Mouse (Mus musculus) ES-E14 (cell line): ENCODE data around the gene Fermt2. TPM values are rescaled to one million over a fixed set of nuclear protein-coding genes. Genes with fewer than 3 reads are reported as not detected.

Experiments
- DNase-seq: peaks from one replicate; pipeline ENCODE4 v3.0.0-alpha.2; 2013; ENCODE audit warnings: low read depth, low spot score
- H3K27ac ChIP-seq: 2 replicates; pipeline ENCODE4 v1.5.1; 2012; ENCODE audit warnings: low read depth, mild to moderate bottlenecking, low read length, moderate library complexity, mixed read lengths; ENCODE audit not compliant: poor library complexity, insufficient read depth, severe bottlenecking
- H3K36me3 ChIP-seq: 2 replicates; pipeline ENCODE4 v1.6.1; 2012; ENCODE audit warnings: mild to moderate bottlenecking, low read length, moderate library complexity, mixed read lengths; ENCODE audit not compliant: control insufficient read depth, poor library complexity, insufficient read depth, severe bottlenecking
- H3K4me1 ChIP-seq, 2 experiments: fragments of 150-350 bp in 1 of 2; sonication (generic) in 1 of 2; 2 replicates each; pipeline ENCODE4 v1.6.1; 2012; ENCODE audit warnings: low read length in 2 of 2, mild to moderate bottlenecking in 1 of 2, mixed read lengths in 1 of 2; ENCODE audit not compliant: control insufficient read depth in 2 of 2, insufficient read depth in 2 of 2, poor library complexity in 1 of 2
- H3K4me3 ChIP-seq, 2 experiments: fragments of 150-350 bp in 1 of 2; sonication (generic) in 1 of 2; 2 replicates each; pipeline ENCODE4 v1.5.1; 2012; ENCODE audit warnings: low read length in 2 of 2, low read depth in 1 of 2, mild to moderate bottlenecking in 1 of 2, mixed read lengths in 1 of 2; ENCODE audit not compliant: insufficient read depth in 1 of 2, poor library complexity in 1 of 2, severe bottlenecking in 1 of 2
- H3K9ac ChIP-seq: 2 replicates; pipeline ENCODE4 v1.6.1; 2012; ENCODE audit warnings: low read depth, mild to moderate bottlenecking, low read length, mixed read lengths; ENCODE audit not compliant: poor library complexity, insufficient read depth, severe bottlenecking
- H3K9me3 ChIP-seq: fragments of 150-350 bp; sonication (generic); 2 replicates; pipeline ENCODE4 v1.6.1; 2012; ENCODE audit warnings: low read depth, mild to moderate bottlenecking, low read length; ENCODE audit not compliant: control insufficient read depth, insufficient read depth
- CHD2 ChIP-seq: IDR thresholded peaks from 2 replicates; pipeline ENCODE4 v1.6.1; 2014; ENCODE audit warnings: mild to moderate bottlenecking, low read depth, low read length, inconsistent platforms
- HCFC1 ChIP-seq: IDR thresholded peaks from 2 replicates; pipeline ENCODE4 v1.6.1; 2012; ENCODE audit warnings: low read length, inconsistent platforms, borderline replicate concordance; ENCODE audit not compliant: insufficient read depth
- MAFK ChIP-seq: IDR thresholded peaks from 2 replicates; pipeline ENCODE4 v1.6.1; 2014; ENCODE audit warnings: mild to moderate bottlenecking, low read depth, low read length, inconsistent platforms; ENCODE audit not compliant: insufficient read depth
- ZC3H11A ChIP-seq: IDR thresholded peaks from 2 replicates; pipeline ENCODE4 v1.6.1; 2012; ENCODE audit warnings: low read depth, mild to moderate bottlenecking, inconsistent platforms, low read length, borderline replicate concordance
- ZNF384 ChIP-seq: IDR thresholded peaks from 2 replicates; pipeline ENCODE4 v1.6.1; 2012; ENCODE audit warnings: low read depth, low read length, inconsistent platforms
- in situ Hi-C, 2 experiments: fragments of 600-800 bp; cut with MboI; formaldehyde crosslinking; loops; one replicate each; pipeline ENCODE4 v1.15.1; 2025; ENCODE audit warnings: low sequenced_read_pairs in 2 of 2, inconsistent platforms in 1 of 2; ENCODE audit not compliant: unreplicated experiment in 2 of 2
- total RNA-seq: library from RNA; depleted of rRNA; stranded (reverse); fragments of 300-350 nt; gene quantifications from 2 replicates; pipeline ENCODE4 v1.2.3, GENCODE M21; 2012

Gene Fermt2
- total RNA-seq, 1 experiment = 47.0 TPM

- no peak for DNase-seq
- Histone ChIP-seq H3K4me1 (no peaks in the 10 kb centered on the region), H3K4me3 (no peak overlapping the region), H3K9ac (no peak overlapping the region), H3K36me3 (peaks cover 9% of the 10 kb centered on the region), H3K9me3 (no peaks in the 10 kb centered on the region), H3K27ac (no peak overlapping the region)
- no peak for TF ChIP-seq ZNF384
- no peak for TF ChIP-seq ZC3H11A
- TF ChIP-seq MAFK = no peak
- TF ChIP-seq CHD2 = no peak
- TF ChIP-seq HCFC1 = no peak
- in situ Hi-C loops = no loop called here
These were observed 50.7 kb downstream of the Fermt2 start for GRCm38 (mm10) chr14:45478977-45479806.

- Histone ChIP-seq H3K36me3 (peaks cover 9% of the 10 kb centered on the region), H3K9me3 (no peaks in the 10 kb centered on the region), H3K4me1 (no peaks in the 10 kb centered on the region), H3K4me3 (no peak overlapping the region), H3K9ac (no peak overlapping the region), H3K27ac (no peak overlapping the region)
- in situ Hi-C loops = no loop called here
- DNase-seq = no peak
- TF ChIP-seq CHD2 = no peak
- no peak for TF ChIP-seq MAFK
- TF ChIP-seq ZNF384 = no peak
- TF ChIP-seq HCFC1 = no peak
- TF ChIP-seq ZC3H11A = no peak
These were observed 51.4 kb downstream of the Fermt2 start for GRCm38 (mm10) chr14:45478515-45478914.

GRCm38 (mm10) chr14:45477651-45478050 is 52.3 kb downstream of the Fermt2 start:
- in situ Hi-C loops = no loop called here
- Histone ChIP-seq H3K27ac (no peak overlapping the region), H3K4me1 (no peaks in the 10 kb centered on the region), H3K9ac (no peak overlapping the region), H3K9me3 (no peaks in the 10 kb centered on the region), H3K36me3 (peaks cover 11% of the 10 kb centered on the region), H3K4me3 (no peak overlapping the region)
- DNase-seq = no peak
- TF ChIP-seq CHD2 = no peak
- TF ChIP-seq MAFK = no peak
- no peak for TF ChIP-seq HCFC1
- TF ChIP-seq ZNF384 = no peak
- no peak for TF ChIP-seq ZC3H11A

- no peaks in the 10 kb centered on the region for H3K4me1 ChIP-seq
- no peaks in the 10 kb centered on the region for H3K9me3 ChIP-seq
- TF ChIP-seq ZNF384 = no peak
- TF ChIP-seq CHD2 = no peak
- TF ChIP-seq HCFC1 = no peak
- TF ChIP-seq ZC3H11A = no peak
- TF ChIP-seq MAFK = no peak
- no peak for DNase-seq
- in situ Hi-C loops = no loop called here
- no peak overlapping the region for H3K4me3 ChIP-seq
- no peak overlapping the region for H3K27ac ChIP-seq
- H3K36me3 ChIP-seq = peaks cover 15% of the 10 kb centered on the region
- H3K9ac ChIP-seq = no peak overlapping the region
These were observed 52.9 kb downstream of the Fermt2 start for GRCm38 (mm10) chr14:45476990-45477389.
